Mouse (Mus musculus) lung, embryonic 15.5 days (tissue): ENCODE data around the gene Gabarapl1. TPM values are rescaled to one million over a fixed set of nuclear protein-coding genes. Genes with fewer than 3 reads are reported as not detected.

Source experiments
- ATAC-seq: fragments of 200-750 bp; cut with Nextera tagmentation; 2 replicates; pipeline ENCODE4 v1.8.0; 2017; ENCODE audit warnings: moderate number of reproducible peaks, borderline replicate concordance; ENCODE audit not compliant: low FRiP score, low TSS enrichment; ENCODE audit errors: extremely low read depth
- H3K27ac ChIP-seq: fragments of 300-500 bp; sonication (generic); 2 replicates; pipeline ENCODE4 v1.5.1; 2015; ENCODE audit warnings: moderate library complexity, mild to moderate bottlenecking, inconsistent platforms
- H3K27me3 ChIP-seq: fragments of 300-500 bp; sonication (generic); 2 replicates; pipeline ENCODE4 v1.6.1; 2015; ENCODE audit warnings: inconsistent platforms
- H3K36me3 ChIP-seq: fragments of 300-500 bp; sonication (generic); 2 replicates; pipeline ENCODE4 v1.6.1; 2015; ENCODE audit warnings: inconsistent platforms
- H3K4me1 ChIP-seq: fragments of 300-500 bp; sonication (generic); 2 replicates; pipeline ENCODE4 v1.6.1; 2015; ENCODE audit warnings: inconsistent platforms
- H3K4me2 ChIP-seq: fragments of 300-500 bp; sonication (generic); 2 replicates; pipeline ENCODE4 v1.6.1; 2015; ENCODE audit warnings: inconsistent platforms, mild to moderate bottlenecking, moderate library complexity
- H3K4me3 ChIP-seq: fragments of 300-500 bp; sonication (generic); 2 replicates; pipeline ENCODE4 v1.5.1; 2015; ENCODE audit warnings: mild to moderate bottlenecking, inconsistent platforms
- H3K9ac ChIP-seq: fragments of 300-500 bp; sonication (generic); 2 replicates; pipeline ENCODE4 v1.6.1; 2015; ENCODE audit warnings: inconsistent platforms
- H3K9me3 ChIP-seq: fragments of 300-500 bp; sonication (generic); 2 replicates; pipeline ENCODE4 v1.6.1; 2016; ENCODE audit warnings: inconsistent platforms
- WGBS: fragments of 180-500 bp; shearing (Covaris S2); methylation state at CpG from one replicate; pipeline ENCODE4 v1.1.7; 2015; 5-methylcytosine and 5-hydroxymethylcytosine counted together
- polyA plus RNA-seq: library from polyadenylated mRNA; unstranded; fragments of >200 nt; fragmentation: Nextera tagmentation; extraction: Ambion mirVana; gene quantifications from 2 replicates; pipeline ENCODE4 v1.2.1, GENCODE M21; 2015

Gabarapl1 gene
- polyA plus RNA-seq, 1 experiment from 2014 or later, result 47.0 TPM

DNA sequence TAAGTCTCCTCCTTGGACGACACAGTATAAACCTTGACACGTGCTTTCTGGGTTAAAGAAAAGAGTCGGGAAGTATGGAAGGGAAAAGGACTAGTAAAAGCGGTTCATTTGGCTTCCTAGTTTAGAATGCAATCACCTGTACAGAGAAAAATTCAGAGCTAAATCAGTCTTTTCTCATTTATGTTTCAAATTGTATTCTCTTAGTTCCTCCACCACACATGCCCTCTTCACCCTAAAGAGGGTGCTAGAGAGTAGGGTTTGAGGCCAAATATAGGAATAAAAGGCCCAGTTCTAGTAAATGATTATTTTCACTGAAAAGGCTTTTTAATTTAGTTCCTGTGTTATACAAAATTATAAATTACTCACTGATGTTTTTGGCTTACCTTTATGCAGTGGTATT is 48.3 kb downstream of the Gabarapl1 start:
- no peak overlapping the region for H3K27ac ChIP-seq
- H3K27me3 ChIP-seq, result no peaks in the 10 kb centered on the region
- H3K4me1 ChIP-seq, result no peaks in the 10 kb centered on the region
- no peak overlapping the region for H3K4me3 ChIP-seq
- H3K9ac ChIP-seq, result no peak overlapping the region
- no peak overlapping the region for H3K4me2 ChIP-seq
- WGBS, result 58% methylated on average over 4 of the region's 4 CpGs
- ATAC-seq, result no peak
- no peaks in the 10 kb centered on the region for H3K36me3 ChIP-seq
- H3K9me3 ChIP-seq, result no peaks in the 10 kb centered on the region

DNA sequence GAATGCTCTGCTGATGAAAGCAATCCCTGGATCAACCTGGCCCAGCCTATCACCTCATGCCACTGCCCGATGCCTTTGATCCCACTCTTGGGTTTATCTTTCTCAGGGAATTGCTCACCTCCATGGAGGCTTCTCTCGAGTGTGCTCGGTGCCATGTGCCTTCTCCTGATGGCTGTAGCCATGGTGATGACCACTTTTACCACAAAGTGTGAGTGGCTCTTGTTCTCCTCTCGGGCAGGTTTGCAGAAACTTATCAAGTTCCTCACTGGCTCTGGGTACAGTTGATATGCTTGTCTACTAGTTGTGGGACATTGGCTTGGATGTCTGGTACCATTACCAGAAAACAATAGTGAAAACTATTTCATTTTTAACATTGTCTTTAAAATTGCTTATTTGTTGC is 48.9 kb downstream of the Gabarapl1 start:
- Histone ChIP-seq H3K4me3 (no peak overlapping the region), H3K4me1 (no peaks in the 10 kb centered on the region), H3K27ac (no peak overlapping the region), H3K9ac (no peak overlapping the region), H3K4me2 (no peak overlapping the region), H3K36me3 (no peaks in the 10 kb centered on the region), H3K9me3 (no peaks in the 10 kb centered on the region), H3K27me3 (no peaks in the 10 kb centered on the region)
- WGBS, result 49% methylated on average over 4 of the region's 4 CpGs
- ATAC-seq, result no peak

DNA sequence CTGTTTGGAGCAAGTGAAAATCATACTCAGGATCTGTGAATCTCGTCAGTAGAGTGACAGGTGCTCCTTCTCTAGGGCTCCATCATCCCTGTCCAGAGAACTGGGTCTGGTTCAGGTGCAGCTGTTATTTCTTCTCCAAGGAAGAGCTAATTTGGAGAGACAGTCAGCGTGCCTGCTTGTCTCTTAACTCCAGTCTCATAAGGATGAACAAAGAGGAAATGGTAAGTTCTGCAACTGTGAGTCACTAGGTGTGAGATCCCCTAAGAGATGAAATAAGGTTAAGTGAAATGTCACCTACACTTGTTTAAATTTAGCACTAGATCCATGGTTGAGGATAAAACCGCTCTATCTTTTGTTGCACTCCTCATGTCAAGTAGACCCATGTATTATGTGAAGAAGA is 50.1 kb downstream of the Gabarapl1 start:
- Histone ChIP-seq H3K9me3 (no peaks in the 10 kb centered on the region), H3K4me2 (no peak overlapping the region), H3K27ac (no peak overlapping the region), H3K27me3 (no peaks in the 10 kb centered on the region), H3K4me3 (no peak overlapping the region), H3K9ac (no peak overlapping the region), H3K36me3 (no peaks in the 10 kb centered on the region), H3K4me1 (no peaks in the 10 kb centered on the region)
- WGBS, result 69% methylated on average over 3 of the region's 3 CpGs
- no peak for ATAC-seq

DNA sequence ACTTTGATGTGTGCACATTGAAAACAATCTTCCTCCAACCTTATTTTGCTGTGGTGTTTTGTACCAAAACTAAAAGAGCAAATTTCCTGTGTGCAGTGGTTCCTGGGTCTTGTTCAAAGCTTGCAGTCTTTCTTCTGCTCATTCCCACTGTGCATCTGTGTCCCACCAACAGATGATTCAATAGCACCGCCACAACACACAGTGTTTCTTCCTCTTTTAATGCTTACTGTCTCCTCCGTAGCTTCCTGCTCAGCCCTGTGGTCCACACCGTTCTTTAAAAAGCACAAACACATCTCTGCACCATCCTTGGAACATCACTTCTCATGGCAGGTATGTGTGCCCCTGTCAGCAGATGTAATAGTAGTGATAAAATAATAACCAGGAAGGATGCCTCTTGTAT is 58.5 kb downstream of the Gabarapl1 start, which contains the start of gene Klrd1:
Klrd1 (plus strand) TSS at position 275 of the 400 bp plus-strand sequence.
- Histone ChIP-seq H3K9me3 (no peaks in the 10 kb centered on the region), H3K4me3 (no peak within 1 kb of the TSS), H3K27ac (no peak within 1 kb of the TSS), H3K4me1 (no peaks in the 10 kb centered on the region), H3K27me3 (no peaks in the 10 kb centered on the region), H3K4me2 (no peak within 1 kb of the TSS), H3K36me3 (no peaks in the 10 kb centered on the region), H3K9ac (no peak within 1 kb of the TSS)
- 70% methylated on average over 3 of the region's 3 CpGs for WGBS
- no peak for ATAC-seq

Other genes with a start within 250 kb of the Gabarapl1 start
- not detected in 2 replicates for gene 4922502D21Rik, start 201.4 kb upstream of the Gabarapl1 start, polyA plus RNA-seq
- 3.0 and 3.5 TPM in 2 replicates for gene Clec12a, start 190.5 kb upstream of the Gabarapl1 start, polyA plus RNA-seq
- gene Clec12b, start 147.3 kb upstream of the Gabarapl1 start, polyA plus RNA-seq, result 0.47 TPM in 1 of 2 replicates, not detected in the other
- 2.6 and 4.6 TPM in 2 replicates for gene Clec1b, start 135.9 kb upstream of the Gabarapl1 start, polyA plus RNA-seq
- gene Clec9a, start 124.3 kb upstream of the Gabarapl1 start, polyA plus RNA-seq, result 0.95 and 1.0 TPM in 2 replicates
- 25.0 and 27.8 TPM in 2 replicates for gene Clec1a, start 81.2 kb upstream of the Gabarapl1 start, polyA plus RNA-seq
- gene Olr1, start 26.0 kb upstream of the Gabarapl1 start, polyA plus RNA-seq, result 0.15 TPM in 1 of 2 replicates, not detected in the other
- gene Tmem52b, start 20.6 kb upstream of the Gabarapl1 start, polyA plus RNA-seq, result 0.19 and 0.27 TPM in 2 replicates
- not detected in 2 replicates for gene Klre1, start 44.7 kb downstream of the Gabarapl1 start, polyA plus RNA-seq
- 0.55 TPM in 1 of 2 replicates, not detected in the other for gene Klrd1, start 58.6 kb downstream of the Gabarapl1 start, polyA plus RNA-seq
- gene Klrk1, start 90.7 kb downstream of the Gabarapl1 start, polyA plus RNA-seq, result 0.10 and 0.34 TPM in 2 replicates
- not detected in 2 replicates for gene Klrc3, start 110.2 kb downstream of the Gabarapl1 start, polyA plus RNA-seq
- gene Klrc2, start 127.5 kb downstream of the Gabarapl1 start, polyA plus RNA-seq, result 0.06 TPM in 1 of 2 replicates, not detected in the other
- 0.35 TPM in 1 of 2 replicates, not detected in the other for gene Klrc1, start 145.8 kb downstream of the Gabarapl1 start, polyA plus RNA-seq
- gene Klri1, start 184.0 kb downstream of the Gabarapl1 start, polyA plus RNA-seq, result not detected in 2 replicates
- gene Klri2, start 207.3 kb downstream of the Gabarapl1 start, polyA plus RNA-seq, result not detected in 2 replicates